Mouse (Mus musculus) spleen, adult 2 months (tissue): ENCODE data around the gene Gpr61.

Experiments used
- CTCF ChIP-seq: fragments of 200-500 bp; IDR thresholded peaks from 2 replicates; pipeline ENCODE4 v1.5.1; 2011; ENCODE audit warnings: mild to moderate bottlenecking, inconsistent platforms; ENCODE audit not compliant: insufficient read depth, insufficient read length, insufficient replicate concordance; ENCODE audit errors: extremely low read depth
- POLR2A ChIP-seq: fragments of 200-500 bp; IDR thresholded peaks from 2 replicates; pipeline ENCODE4 v1.6.1; 2011; ENCODE audit warnings: low read depth, low read length, inconsistent platforms

DNA sequence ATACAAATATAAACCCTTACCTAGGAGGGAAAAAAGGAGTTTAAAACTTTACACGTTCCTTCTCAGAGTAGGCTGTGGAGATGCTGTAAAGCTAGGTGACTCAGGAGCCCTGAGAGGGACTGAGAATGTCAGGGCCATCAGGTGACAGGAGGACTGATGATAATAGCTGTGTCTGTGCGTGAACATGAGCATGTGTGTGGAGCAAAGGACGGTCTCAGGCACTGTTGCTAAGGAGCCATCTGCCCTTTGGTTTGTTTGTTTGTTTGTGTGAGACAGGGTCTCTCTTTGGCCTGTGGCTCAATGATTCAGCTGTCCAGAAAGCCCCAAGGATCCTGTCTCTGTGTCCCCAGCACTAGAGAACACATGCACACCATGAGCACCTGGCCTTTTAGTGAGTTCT is 33.6 kb downstream of the Gpr61 start:
- TF ChIP-seq CTCF (no peak), POLR2A (no peak)
